Mouse (Mus musculus) neural tube, embryonic 14.5 days (tissue): ENCODE results near the gene Lrrk2. TPM values are rescaled to one million over a fixed set of nuclear protein-coding genes. Genes with fewer than 3 reads are reported as not detected.

Experiments used
- ATAC-seq: fragments of 200-750 bp; cut with Nextera tagmentation; 2 replicates; pipeline ENCODE4 v1.8.0; 2017; ENCODE audit warnings: low read depth, mild to moderate bottlenecking, moderate TSS enrichment, moderate library complexity
- H3K27ac ChIP-seq: fragments of 300-500 bp; sonication (generic); 2 replicates; pipeline ENCODE4 v1.5.1; 2014; ENCODE audit warnings: low read depth, mild to moderate bottlenecking, control low read depth, low read length, moderate library complexity, mixed read lengths
- H3K27me3 ChIP-seq: fragments of 300-500 bp; sonication (generic); 2 replicates; pipeline ENCODE4 v1.6.1; 2014; ENCODE audit warnings: low read length; ENCODE audit not compliant: control insufficient read depth, insufficient read depth
- H3K36me3 ChIP-seq: fragments of 300-500 bp; sonication (generic); 2 replicates; pipeline ENCODE4 v1.6.1; 2014; ENCODE audit warnings: low read length, mixed read lengths; ENCODE audit not compliant: control insufficient read depth, insufficient read depth
- H3K4me1 ChIP-seq: fragments of 300-500 bp; sonication (generic); 2 replicates; pipeline ENCODE4 v1.6.1; 2014; ENCODE audit warnings: low read length; ENCODE audit not compliant: control insufficient read depth, insufficient read depth
- H3K4me2 ChIP-seq: fragments of 300-500 bp; sonication (generic); 2 replicates; pipeline ENCODE4 v1.6.1; 2014; ENCODE audit warnings: mild to moderate bottlenecking, low read depth, low read length, control low read depth
- H3K4me3 ChIP-seq: fragments of 300-500 bp; sonication (generic); 2 replicates; pipeline ENCODE4 v1.5.1; 2014; ENCODE audit warnings: low read depth, low read length, control low read depth, mixed read lengths
- H3K9ac ChIP-seq: fragments of 300-500 bp; sonication (generic); replicated peaks from 2 replicates; pipeline ENCODE4 v1.6.1; 2014; ENCODE audit warnings: low read depth, mild to moderate bottlenecking, control low read depth, low read length, mixed read lengths
- H3K9me3 ChIP-seq: fragments of 300-500 bp; sonication (generic); 2 replicates; pipeline ENCODE4 v1.6.1; 2016; ENCODE audit warnings: low read length; ENCODE audit not compliant: control insufficient read depth
- WGBS: fragments of 180-500 bp; shearing (Covaris S2); extraction: QIAGEN DNeasy Blood & Tissue Kit; methylation state at CpG from one replicate; pipeline ENCODE4 v1.1.7; 2014; 5-methylcytosine and 5-hydroxymethylcytosine counted together
- polyA plus RNA-seq: library from polyadenylated mRNA; unstranded; fragments of >200 nt; fragmentation: Nextera tagmentation; extraction: Ambion mirVana; gene quantifications from 2 replicates; pipeline ENCODE4 v1.2.1, GENCODE M21; 2014

Gene Lrrk2
- polyA plus RNA-seq, 1 experiment from 2014 or later: 2.3 TPM

DNA sequence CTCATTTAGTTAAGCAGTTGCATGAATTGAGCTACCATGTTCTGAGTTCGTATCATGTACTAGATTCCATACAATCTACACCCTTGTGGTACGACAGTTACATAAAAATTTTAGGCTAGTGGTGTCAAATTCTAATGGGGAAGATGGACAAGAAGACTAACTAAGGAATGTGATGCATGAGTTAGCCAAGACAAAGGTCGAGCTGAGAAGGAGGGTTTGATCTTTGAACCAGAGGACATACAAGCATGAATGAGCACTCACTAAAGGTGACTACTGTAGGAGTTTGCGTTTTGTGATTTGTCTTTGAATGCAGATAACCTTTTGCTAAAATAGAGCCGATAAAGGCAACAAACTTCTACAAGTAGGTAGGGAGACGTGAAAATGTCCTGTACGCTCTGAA is 31.1 kb downstream of the Lrrk2 start:
- Histone ChIP-seq H3K4me3 (no peak overlapping the region), H3K9ac (no peak overlapping the region), H3K4me1 (no peaks in the 10 kb centered on the region), H3K9me3 (no peaks in the 10 kb centered on the region), H3K36me3 (no peaks in the 10 kb centered on the region), H3K4me2 (no peak overlapping the region), H3K27ac (no peak overlapping the region), H3K27me3 (no peaks in the 10 kb centered on the region)
- ATAC-seq: no peak
- 91% methylated on average over 7 of the region's 7 CpGs for WGBS

GRCm38 (mm10) chr15:91709207-91710130 is 36.5 kb downstream of the Lrrk2 start:
- WGBS: 30% methylated on average over 29 of the region's 29 CpGs
- Histone ChIP-seq H3K9ac (0 out of 2 replicates have a peak overlapping the region, but pooled peaks have one; percentile 21), H3K4me3 (peak overlapping the region; percentile 16; the same call in 1 of the 2 replicates), H3K27ac (no peak overlapping the region), H3K4me2 (peak overlapping the region; percentile 44), H3K27me3 (no peaks in the 10 kb centered on the region), H3K9me3 (no peaks in the 10 kb centered on the region), H3K36me3 (no peaks in the 10 kb centered on the region), H3K4me1 (no peaks in the 10 kb centered on the region)
- ATAC-seq: peak; percentile 51; the same call in 1 of the 2 replicates

DNA sequence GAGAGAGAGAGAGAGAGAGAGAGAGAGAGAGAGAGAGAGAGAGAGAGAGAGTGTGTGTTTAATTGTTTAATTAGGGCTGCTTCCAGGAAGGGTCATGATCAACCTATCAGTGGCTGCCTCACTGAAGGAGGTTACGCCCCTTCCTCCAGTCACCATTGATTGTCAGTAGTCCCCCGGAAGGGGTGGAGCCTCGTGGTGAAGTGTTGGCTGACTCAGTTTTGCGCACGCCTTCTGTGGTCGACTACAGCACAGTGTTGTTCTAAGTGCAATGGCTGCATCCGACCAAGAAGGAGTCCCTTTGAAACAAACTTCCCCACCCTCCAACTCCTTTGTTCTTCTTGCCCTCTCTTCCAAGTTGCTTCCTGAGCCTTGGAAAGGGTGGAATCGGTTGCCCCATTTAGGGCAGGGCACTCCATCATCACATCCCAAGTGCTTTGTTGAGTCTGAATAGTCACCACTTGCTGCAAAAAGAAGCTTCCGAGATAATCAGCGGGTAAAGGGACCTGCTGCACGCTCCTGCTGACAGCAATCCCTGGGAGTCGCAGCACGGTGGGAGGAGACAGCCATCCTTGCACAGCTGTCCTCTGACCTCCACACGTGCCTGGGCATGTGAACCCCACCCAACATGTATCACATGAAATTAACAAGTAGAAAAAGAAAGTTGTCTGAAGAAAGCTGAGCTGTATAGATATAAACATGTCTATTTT is 62.4 kb downstream of the Lrrk2 start:
- no peak overlapping the region for H3K4me3 ChIP-seq
- H3K27ac ChIP-seq: no peak overlapping the region
- H3K9me3 ChIP-seq: no peaks in the 10 kb centered on the region
- H3K27me3 ChIP-seq: no peaks in the 10 kb centered on the region
- no peak overlapping the region for H3K9ac ChIP-seq
- 68% methylated on average over 14 of the region's 14 CpGs for WGBS
- H3K4me2 ChIP-seq: no peak overlapping the region
- H3K4me1 ChIP-seq: no peaks in the 10 kb centered on the region
- no peak for ATAC-seq
- no peaks in the 10 kb centered on the region for H3K36me3 ChIP-seq

- Histone ChIP-seq H3K4me2 (no peak overlapping the region), H3K4me3 (no peak overlapping the region), H3K36me3 (no peaks in the 10 kb centered on the region), H3K27me3 (no peaks in the 10 kb centered on the region), H3K9ac (no peak overlapping the region), H3K27ac (no peak overlapping the region), H3K9me3 (no peaks in the 10 kb centered on the region), H3K4me1 (no peaks in the 10 kb centered on the region)
- ATAC-seq: no peak
- WGBS: 45% methylated on average over 15 of the region's 15 CpGs
These were observed 64.0 kb downstream of the Lrrk2 start for GRCm38 (mm10) chr15:91736791-91737533.

DNA sequence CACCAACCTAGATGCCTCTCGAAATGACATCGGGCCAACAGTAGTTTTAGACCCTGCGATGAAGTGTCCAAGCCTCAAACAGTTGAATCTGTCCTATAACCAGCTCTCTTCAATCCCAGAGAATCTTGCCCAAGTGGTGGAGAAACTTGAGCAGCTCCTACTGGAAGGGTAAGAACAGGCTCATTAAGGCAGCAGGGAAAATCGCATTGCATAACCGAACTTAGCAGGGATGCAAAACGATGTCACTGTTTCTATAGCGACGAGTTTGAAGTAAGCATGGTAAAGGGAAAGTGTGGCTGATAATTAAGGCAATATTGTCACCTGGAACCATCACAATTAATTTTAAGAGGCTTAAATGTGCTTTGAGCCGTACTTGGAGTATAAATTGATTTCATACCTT is 65.8 kb downstream of the Lrrk2 start:
- Histone ChIP-seq H3K9ac (no peak overlapping the region), H3K4me2 (no peak overlapping the region), H3K4me1 (no peaks in the 10 kb centered on the region), H3K27ac (no peak overlapping the region), H3K36me3 (no peaks in the 10 kb centered on the region), H3K9me3 (no peaks in the 10 kb centered on the region), H3K27me3 (no peaks in the 10 kb centered on the region), H3K4me3 (no peak overlapping the region)
- 79% methylated on average over 9 of the region's 9 CpGs for WGBS
- ATAC-seq: no peak

GRCm38 (mm10) chr15:91745501-91745900 is 72.5 kb downstream of the Lrrk2 start:
- ATAC-seq: no peak
- Histone ChIP-seq H3K4me2 (no peak overlapping the region), H3K4me1 (no peaks in the 10 kb centered on the region), H3K4me3 (no peak overlapping the region), H3K27me3 (no peaks in the 10 kb centered on the region), H3K9ac (no peak overlapping the region), H3K9me3 (no peaks in the 10 kb centered on the region), H3K27ac (no peak overlapping the region), H3K36me3 (no peaks in the 10 kb centered on the region)
- WGBS: 89% methylated on average over 4 of the region's 4 CpGs

DNA sequence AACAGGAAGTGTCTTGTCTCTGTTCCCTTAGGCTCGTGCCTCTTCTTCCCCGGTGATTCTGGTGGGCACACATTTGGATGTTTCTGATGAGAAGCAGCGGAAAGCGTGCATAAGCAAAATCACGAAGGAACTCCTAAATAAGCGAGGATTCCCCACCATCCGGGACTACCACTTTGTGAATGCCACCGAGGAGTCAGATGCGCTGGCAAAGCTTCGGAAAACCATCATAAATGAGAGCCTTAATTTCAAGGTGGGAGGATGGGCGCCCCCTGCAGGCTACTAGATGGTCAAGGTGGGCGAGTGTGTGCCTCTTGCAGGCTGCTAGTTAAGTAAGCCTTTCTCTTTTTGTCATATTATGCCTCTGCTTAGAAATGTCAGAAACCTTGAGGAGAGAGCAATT is 79.1 kb downstream of the Lrrk2 start:
- no peaks in the 10 kb centered on the region for H3K36me3 ChIP-seq
- H3K4me3 ChIP-seq: no peak overlapping the region
- no peak overlapping the region for H3K9ac ChIP-seq
- H3K27me3 ChIP-seq: no peaks in the 10 kb centered on the region
- ATAC-seq: no peak
- no peaks in the 10 kb centered on the region for H3K4me1 ChIP-seq
- no peak overlapping the region for H3K27ac ChIP-seq
- no peak overlapping the region for H3K4me2 ChIP-seq
- H3K9me3 ChIP-seq: no peaks in the 10 kb centered on the region
- 57% methylated on average over 12 of the region's 12 CpGs for WGBS

- no peak overlapping the region for H3K4me2 ChIP-seq
- H3K27ac ChIP-seq: no peak overlapping the region
- no peaks in the 10 kb centered on the region for H3K27me3 ChIP-seq
- H3K9ac ChIP-seq: no peak overlapping the region
- no peak for ATAC-seq
- 82% methylated on average over 14 of the region's 14 CpGs for WGBS
- H3K9me3 ChIP-seq: no peaks in the 10 kb centered on the region
- no peaks in the 10 kb centered on the region for H3K36me3 ChIP-seq
- H3K4me3 ChIP-seq: no peak overlapping the region
- no peaks in the 10 kb centered on the region for H3K4me1 ChIP-seq
These were observed 80.6 kb downstream of the Lrrk2 start for GRCm38 (mm10) chr15:91753378-91754080.
